Mouse (Mus musculus): ENCODE measurements around the gene Cops6.

Cops6 gene

DNA sequence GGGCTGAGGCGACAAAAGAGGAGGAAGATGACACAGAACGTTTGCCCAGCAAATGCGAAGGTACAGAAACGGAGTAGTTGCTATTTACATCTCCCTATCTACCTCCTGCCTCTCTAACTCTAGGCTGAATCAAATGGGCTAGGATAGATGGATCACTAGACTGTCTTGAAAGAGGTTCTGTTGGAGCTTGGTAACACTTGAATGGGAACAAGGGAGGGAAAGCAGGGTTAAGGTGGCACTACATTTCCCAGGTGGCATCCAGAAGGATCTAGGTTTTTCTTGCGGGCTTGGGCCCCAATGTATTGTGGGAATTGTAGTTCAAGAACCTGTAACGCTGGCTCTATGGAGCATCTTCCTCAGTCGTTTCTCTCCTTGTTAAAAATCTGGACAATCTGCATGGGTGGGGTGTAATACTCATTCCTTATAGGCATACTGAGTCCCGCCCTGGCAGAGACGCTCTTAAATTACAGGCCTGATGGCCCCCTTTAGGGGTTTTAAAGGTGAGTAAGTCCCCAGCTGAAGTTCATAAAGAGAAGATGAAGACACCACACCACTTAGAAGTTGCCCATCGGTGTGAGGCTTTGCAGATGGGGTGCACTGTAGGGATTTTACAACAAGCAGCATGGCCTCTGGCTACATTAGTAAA is 26.9 kb downstream of the Cops6 start:
- peak; percentile 54 to 55 for DNase-seq (ENCODE audit: low spot score in 2 of 2)

DNA sequence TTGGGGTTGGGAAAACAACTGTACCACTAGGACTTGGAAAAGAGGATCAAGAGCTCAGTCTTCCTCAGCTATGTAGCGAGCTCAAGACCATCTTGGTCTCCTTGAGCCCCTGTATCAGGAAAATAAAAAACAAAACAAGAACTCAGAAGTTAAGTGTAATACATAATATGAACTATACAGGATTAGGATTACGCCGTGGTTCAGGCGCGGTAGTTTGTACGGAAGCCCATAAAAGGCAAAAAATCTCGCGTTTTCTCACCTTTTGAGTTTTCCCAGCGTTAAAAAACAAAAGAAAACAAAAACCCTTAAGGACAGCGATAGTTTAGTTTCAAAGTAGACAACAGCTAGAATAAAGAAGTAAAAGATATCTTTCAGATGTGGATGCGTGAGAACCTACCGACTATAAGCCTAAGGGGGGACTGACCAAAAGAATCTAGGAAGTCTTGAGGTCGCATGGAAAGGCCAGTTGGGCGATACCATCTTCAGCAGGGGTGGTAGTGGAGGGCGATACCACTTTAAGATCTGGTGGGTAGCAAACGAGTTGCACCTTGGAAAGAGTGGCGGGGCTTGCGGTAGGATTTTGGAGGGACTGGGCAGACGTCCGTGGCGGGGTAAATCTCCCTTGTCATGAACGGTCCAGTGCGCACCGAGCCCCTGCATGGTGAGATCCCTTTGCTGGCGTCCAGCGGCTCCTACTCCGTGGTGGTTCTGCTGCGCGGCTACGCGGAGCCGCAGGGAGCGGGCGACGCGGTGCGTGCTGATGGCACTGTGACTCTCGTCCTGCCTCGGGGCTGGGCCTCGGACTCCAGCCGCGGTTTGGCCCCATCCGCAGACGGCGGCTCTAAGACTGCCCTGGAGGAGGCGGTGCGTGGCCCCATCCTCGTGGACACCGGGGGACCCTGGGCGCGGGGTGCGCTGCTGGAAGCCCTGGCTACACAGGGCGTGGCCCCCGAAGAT is 33.2 kb downstream of the Cops6 start, which contains the start of gene Mblac1:
TSS of gene Mblac1 (plus strand) at position 544 of the 957 bp plus-strand sequence.
- peak; percentile 71 to 73 for DNase-seq (ENCODE audit: low spot score in 2 of 2)

DNA sequence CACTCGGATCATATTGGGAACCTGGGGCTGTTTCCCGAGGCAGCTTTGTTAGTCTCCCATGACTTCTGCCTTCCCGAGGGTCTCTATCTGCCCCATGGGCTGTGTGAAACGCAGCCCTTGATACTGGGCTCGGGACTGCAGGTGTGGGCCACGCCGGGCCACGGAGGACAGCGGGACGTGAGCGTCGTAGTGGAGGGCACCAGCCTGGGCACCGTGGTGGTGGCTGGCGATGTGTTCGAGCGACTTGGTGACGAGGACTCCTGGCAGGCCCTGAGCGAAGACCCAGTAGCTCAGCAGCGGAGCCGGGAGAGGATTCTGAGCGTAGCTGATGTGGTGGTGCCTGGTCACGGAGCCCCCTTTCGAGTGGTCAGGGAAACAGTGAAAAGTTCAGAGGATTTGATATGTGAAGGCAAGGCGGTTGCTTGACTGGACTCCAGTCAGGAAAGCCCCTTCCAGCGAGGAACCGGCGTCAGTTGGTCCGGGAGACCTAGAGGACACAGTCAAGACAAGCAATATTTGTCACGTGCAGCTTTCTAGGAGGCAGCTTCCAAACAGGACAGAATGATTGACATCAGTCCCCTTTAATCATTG is 34.0 kb downstream of the Cops6 start:
- DNase-seq (ENCODE audit: low spot score in 2 of 2), result peak in 1 of 2 experiments; percentile 35

DNA sequence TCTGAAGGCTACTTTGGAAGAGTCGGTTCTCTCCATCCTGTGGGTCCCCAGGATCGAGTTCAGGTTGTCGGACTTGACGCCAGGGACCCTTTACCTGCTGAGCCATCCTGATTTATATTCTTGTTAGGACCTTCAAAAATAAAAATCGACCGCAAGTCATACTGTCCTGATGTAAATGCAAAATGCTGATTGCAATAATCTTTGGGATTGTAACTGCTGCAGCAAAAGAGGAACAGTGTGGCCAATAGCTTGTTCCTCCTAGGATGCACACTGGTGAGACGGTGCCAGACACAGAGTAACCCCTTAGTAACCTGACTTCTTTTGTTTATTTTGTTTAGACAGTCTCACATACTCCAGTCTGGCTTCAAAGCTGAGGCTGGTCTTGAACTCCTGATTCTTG is 34.6 kb downstream of the Cops6 start:
- DNase-seq (ENCODE audit: low spot score in 2 of 2), result no peak

DNA sequence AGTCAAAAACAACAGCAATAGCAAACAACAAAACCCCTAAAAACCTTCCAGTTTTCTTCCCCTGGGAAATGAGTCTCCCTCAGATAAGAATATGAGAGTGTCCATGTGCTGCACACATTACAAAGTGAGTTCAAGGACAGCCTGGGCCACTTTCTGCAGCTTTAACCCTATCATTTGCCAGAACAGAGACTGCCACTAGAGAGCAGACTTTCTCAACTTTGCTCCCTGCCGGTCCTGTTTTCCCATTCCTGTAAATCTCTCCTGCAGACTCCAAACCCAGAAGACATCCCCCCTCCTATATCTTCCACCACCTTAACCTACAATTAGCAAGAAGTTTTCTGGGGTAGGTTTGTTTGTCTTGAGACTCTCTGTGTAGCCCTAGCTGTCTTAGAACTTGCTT is 38.7 kb downstream of the Cops6 start:
- no peak for DNase-seq (ENCODE audit: low spot score in 2 of 2)

DNA sequence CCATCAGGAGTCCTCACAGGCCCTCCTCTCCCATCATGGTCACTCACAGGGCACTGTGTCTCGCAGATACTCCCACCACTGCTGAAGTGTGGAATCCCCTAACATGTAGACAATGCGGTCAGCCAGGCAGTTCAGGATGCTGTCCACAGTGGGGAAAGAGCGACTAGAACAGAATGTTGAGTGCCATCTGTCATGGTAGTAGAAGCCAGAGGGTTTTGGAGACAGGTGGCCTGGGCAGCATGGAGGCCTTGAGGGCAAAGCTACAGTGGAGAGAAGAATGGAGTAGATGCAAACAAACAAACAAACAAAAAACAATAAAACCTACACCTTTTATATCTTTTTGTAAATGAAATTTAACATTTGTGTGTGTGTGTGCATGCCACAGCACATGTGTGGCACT is 41.2 kb downstream of the Cops6 start:
- no peak for DNase-seq (ENCODE audit: low spot score in 2 of 2)

DNA sequence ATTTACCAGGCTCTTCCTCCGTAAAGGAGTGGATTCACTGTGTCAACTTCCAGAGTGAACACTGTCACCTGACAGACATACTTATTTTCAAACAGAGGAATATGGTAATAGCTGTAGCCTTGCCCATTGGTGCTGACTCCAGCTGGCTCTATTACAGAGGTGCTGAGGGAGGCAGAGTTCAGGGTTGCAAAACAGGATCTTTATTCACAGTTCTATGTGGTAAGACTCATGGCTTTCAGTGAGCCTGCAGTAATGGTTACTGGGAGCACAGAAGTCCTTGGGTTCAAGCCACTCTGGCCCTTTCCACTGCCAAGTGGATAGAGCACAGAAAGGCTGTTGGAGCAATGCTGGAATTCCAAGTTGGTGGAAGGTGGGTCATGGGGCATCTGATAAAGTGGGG is 46.4 kb downstream of the Cops6 start:
- no peak for DNase-seq (ENCODE audit: low spot score in 2 of 2)

DNA sequence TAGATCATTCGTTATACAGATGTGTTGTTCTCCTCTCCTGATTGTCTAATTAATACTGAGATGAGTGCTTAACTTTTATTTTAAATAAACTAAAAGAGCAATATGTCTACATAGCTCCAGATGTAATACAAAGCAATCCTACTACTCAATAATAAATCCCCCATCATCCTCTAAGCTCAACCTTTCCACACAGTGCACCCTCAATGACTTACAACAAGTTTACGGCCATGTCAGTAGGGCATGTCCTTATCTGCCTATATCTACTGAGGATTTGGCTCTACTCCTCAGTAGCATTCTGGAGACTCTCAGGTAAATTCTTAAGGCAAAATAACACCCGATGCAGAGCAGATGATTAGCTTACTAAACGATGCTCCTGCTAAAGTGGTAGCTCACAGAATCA is 47.0 kb downstream of the Cops6 start:
- no peak for DNase-seq (ENCODE audit: low spot score in 2 of 2)

Measured in frontal cortex, postnatal 14 days (tissue).